Mouse (Mus musculus) ES-CJ7 (cell line): ENCODE measurements around the gene Samd4b.

Experiments used
- DNase-seq: peaks from one replicate; pipeline ENCODE4 v3.0.0; 2011; ENCODE audit warnings: low read depth, low spot score

Samd4b gene

GRCm38 (mm10) chr7:28591862-28592261, 6.1 kb downstream of the Samd4b start:
- no peak for DNase-seq

DNA sequence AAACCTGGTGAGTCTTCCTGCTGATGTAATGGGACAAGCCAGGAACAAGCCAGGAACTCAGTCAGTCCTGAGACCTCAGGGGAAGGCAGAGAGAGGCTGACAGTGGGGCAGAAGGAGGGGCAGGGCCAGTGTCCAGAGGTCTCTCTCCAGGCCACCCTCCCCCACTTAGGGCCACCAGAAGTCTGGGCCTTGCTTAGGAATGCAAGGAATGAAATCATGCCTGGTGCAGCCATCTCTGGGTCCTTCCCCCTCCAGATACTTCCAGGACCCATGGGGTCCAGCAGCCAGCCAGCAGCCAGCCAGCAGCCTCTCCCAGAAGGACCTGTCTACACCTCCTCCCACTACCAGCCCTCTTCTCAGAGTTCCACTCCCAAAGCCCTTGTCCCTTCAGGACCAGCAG, 10.3 kb downstream of the Samd4b start:
- no peak for DNase-seq

GRCm38 (mm10) chr7:28586663-28587411, 11.1 kb downstream of the Samd4b start:
- no peak for DNase-seq

DNA sequence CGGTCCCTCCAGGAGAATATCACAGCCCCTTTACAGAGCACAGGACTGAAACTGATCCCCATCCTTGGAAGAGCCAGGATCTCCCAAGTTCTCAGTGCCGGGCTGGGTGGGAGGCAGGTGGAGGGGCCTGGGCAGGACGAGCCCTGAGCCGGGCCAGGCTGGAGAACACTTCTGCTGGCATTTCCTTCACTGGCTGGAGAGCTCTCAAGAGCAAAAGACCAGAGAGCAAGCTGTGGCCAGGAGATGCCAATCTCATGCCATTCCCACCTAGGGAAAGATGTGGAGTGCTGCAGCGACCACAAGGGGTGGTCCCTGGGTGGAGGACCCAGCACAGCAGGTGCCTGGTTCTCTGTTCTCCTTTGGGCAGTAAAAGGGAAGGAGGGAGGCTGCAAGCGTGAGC, 12.9 kb downstream of the Samd4b start:
- DNase-seq = no peak

- DNase-seq = no peak
Measured at GRCm38 (mm10) chr7:28584468-28584867, 13.5 kb downstream of the Samd4b start.

DNA sequence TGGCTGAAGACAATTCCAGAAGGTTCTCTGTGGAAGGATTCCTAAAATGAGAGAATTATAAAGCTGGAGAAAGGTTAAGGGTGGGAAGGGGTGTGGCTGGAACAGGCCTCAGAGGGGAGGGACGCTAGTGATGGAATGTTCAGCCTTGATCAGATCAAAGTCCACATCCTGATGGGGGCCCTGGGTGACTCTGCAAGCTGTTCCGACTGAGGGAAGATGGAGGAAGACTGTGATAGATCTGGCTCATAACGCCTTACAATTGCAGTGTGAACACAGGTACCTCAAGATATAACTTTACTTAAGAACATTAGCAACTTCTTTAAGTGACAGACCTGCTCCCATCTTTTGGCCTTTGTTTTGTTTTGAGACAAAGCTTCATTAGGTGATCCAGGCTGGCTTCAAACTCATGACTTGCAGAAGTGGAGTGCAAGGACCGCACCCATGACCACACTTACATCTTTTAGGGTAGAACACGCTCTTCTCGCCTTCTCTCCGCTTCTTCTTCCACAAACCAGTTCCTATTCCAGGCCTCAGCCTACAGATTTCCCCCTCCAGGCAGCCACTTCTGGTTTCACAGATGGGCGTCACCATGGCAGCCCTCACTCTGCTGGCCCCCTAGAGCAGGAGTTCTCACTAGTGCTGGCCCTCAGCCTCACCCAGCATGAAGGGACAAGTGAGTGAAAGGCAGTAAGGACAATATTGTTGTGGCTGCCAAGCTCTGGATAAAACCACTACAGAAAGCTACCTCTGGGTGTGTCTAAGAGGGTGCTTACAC, 14.2 kb downstream of the Samd4b start:
- DNase-seq = no peak

DNA sequence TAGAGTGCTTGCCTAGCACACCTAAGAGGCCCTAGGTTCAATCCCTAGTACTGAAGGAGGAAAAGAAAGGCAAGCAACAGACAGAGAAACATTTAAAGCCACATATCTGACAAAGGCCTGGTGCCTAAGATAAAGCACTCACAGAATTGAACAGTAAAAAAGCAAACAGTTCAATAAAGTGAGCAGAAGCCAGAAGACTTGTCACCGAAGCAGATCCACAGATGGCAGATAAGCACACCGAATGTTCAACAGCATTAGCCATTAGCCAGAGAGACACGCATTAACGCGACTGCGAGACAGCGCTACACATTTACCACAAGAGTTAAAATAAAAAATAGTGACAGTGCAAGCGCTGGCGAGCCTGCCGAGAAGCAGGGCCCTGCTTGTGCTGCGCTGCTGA, 15.1 kb downstream of the Samd4b start:
- no peak for DNase-seq

DNA sequence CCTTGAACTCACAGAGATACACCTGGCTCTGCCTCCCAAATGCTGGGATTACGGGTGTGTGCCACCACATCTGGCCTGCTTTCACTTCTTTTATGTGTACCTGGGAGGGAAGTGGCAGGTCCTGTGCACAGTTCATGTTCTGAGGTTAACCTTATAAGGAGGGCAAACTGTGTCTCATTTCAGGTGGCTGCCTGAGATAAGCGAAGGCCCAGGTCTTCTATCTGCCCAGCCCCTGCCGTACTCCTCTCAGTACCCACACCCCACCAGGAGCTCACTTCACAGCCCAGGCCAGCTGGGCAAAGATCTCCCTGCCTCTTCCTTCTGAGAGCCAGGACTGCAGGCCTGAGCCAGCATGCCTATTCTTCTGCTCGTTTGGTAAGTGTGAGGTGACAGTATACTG, 16.2 kb downstream of the Samd4b start:
- no peak for DNase-seq

DNA sequence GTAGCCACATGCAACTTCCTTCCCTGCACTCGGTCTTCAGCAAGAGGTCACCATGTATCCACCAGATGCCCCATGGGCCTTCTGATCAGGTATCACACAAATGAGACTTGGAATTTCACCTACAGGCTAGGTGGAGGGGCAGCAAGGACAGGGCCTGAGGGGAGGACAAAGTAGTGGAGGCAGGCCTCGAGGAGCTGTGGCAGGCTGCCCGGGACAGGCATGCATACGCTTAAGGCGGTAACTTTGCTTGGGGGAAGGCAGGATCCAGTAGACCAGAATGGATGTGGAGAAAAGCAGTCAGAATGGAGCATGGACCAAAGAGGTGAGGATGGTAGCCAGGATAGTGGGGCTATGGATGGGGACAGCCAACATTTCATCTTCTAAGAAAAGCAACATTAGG, 18.1 kb downstream of the Samd4b start:
- DNase-seq = no peak

DNA sequence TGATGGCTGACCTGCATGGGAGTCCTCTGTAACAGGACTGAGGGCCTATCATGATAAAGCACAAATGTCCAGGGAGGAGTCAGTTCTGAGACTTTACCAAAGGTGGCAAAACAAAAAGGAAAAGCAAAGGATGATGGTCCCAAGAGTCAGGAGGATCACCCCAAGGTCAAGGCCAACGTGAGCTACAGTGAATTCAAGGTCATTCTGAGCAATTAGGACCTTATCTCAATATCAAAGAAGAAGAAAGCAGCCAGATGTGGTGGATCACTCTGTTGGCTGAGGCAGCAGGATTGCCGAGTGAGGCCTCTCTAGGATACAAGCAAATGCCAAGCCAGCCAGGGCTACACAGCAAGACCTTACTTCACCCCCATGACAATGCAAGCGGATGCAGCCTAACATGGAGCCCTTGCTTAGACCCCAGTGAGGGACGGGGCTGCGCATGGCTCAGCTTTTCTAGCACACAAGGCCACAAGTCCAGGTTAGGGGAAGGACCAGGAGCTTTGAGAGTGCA, 19.3 kb downstream of the Samd4b start:
- DNase-seq = peak; percentile 96

GRCm38 (mm10) chr7:28577826-28578542, 20.0 kb downstream of the Samd4b start:
- no peak for DNase-seq

DNA sequence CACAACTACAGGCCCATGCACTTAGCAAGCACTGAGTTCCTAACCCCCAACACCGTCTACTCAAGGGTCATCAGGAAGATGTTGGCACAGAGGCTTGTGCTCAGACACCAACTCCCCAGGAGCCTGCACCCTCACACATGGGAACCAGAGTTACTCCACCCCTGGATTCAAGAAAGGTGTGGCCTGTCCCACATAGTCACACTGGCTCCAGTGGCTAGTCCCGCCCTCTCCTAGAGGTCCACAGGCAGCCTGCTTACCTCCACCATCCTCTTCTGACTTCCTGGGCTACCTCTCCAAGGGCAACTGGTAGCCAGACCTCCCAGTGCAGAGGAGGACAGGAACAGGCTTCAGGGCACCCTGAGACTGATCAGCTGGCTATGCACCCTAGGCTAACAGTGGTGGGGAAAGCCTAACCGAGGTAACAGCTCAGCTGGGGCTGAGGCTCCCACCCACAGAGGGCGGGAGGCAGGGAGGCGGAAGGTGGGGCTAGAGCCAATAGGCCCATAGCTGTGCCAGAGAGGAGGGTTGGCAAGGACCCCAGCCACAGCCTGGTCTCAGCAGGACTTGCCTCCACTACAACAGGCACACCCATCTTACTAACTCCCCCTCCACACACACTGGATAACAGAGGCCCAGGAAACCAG, 21.6 kb downstream of the Samd4b start:
- DNase-seq = no peak

DNA sequence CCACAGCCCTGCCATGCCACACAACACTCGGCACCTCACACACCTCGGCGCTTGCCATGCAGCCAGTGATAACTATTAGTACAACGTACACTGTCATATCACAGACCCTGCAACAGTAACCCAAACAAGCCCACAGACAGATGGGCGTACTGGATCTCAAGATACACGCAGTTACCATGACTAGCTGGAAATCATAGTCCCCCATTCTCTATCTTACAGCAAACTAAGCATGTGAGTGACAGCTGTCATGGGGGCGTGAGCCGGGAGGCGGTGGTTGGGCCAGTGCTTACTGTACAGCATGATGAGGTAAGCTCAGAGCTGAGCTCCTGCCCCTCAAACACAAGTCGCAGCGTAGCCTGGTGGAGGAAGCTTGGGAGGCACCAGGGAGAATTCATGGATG, 22.3 kb downstream of the Samd4b start:
- DNase-seq = no peak

GRCm38 (mm10) chr7:28573236-28573635, 24.7 kb downstream of the Samd4b start:
- no peak for DNase-seq

GRCm38 (mm10) chr7:28572689-28573088, 25.3 kb downstream of the Samd4b start:
- no peak for DNase-seq

DNA sequence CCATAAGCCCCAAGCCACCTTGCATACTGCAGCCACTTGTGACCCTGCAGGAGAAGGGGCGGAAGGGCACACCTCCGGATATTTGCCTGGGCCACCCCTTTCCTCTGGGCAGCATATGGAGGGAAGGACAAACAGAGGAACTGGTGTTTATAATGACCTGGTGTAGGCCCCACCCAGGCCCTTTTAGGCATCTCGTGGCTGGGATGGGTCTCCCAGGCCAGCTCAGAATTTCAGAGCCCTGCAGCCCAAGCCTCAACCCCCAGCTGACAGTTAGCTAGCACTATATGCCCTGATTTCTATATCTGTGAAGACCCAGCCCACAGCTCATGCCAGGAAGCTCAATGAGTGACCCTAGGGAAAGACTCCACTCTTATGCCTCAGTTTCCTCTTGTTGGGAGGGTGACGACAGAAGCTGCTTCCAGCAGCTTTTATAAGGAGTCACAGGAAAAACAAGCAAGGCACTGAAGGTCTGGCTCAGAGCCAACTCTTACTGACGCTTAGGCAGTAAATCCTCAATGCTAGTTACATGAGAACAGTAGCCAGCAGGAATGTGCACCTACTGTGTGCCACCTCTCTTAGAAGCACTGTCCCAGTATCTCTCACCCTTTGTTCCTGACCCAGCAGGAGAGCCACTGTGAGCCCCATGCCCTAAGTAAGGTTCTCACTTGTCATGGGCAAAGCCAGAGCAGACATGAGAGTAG, 26.8 kb downstream of the Samd4b start:
- peak; percentile 34 for DNase-seq

DNA sequence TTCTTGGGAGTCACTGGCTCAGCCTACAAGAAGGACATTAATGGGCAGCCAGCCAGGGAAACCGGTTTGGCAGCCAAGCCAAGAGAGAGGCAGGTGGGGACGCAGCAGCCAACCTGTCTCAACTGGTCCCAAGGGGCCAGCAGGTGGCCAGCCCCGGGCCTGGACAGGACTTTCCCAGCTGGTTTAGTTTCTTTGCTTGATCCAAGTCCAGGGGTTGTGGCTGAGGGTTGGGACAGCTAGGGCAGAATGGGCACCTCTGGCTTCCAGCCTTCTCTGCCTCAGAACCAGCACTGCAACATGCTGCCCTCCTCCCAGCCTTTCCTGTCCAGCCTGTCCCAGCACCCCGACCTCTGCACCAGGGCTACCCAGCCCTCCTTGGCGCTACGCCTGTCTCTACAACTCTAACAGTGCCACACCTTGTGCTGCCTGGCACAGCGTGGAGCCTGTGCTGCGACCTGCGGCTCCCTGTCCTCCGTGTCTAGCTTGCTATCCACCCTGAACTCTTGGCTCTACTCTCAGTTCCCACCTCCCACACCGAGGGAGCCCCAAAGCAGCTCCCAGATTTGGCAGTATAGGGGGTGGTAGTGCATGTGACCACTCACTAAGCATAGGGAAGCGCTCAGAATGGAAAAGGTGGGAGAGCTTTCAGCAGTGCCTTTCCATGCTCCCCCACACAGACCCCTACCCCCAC, 27.5 kb downstream of the Samd4b start:
- DNase-seq = no peak

GRCm38 (mm10) chr7:28568253-28568652, 29.7 kb downstream of the Samd4b start:
- peak; percentile 66 for DNase-seq

- no peak for DNase-seq
Measured at GRCm38 (mm10) chr7:28567539-28567938, 30.4 kb downstream of the Samd4b start.

DNA sequence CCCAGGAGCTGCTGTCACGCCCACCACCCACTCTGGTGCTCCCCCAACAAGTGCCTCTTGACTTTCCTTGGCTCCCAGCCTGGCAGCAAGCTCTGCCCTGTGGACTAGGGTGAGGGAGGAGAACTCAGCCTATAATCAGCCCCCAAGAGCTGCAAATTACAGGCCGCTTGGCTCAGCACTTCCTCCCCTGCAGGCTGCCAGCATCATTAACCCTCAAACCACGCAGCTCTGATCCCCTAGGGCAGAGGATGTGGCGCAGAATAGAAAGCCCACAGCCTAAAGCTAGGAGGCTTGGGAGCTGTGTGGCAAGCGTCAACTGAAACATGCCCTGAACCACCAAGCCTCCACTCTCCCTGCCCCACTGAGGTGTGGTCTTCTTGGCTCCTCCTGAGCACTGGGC, 32.5 kb downstream of the Samd4b start:
- DNase-seq = no peak

GRCm38 (mm10) chr7:28562951-28563350, 35.0 kb downstream of the Samd4b start:
- no peak for DNase-seq
